1 mouse cellular context compared by ENCODE assay signal in the genomic region with DNA sequence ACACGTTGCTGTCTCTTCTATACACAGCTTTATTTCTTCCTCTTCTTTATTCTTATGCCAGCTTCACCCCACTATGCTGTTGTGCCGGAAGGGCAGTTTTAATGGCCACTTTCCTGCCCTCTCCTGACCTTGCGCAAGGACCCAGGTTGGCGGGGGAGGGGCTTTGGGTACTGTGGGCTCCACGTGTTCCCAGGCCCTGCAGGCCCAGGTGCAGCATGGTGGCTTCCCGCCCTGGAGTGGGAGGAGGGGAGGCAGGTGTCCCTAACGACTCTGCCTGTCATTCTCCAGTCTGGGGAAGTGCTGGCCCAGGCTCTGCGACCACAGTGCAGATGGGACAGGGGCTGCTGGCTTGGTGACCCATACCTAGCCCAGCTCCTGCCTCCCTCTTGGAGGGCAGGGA.
TF ChIP-seq lines count a peak whose summit lies in the region.

No protein-coding gene starts in this region.

TF ChIP-seq in ES-E14, 5 proteins besides CTCF, POLR2A, EP300 and RAD21:
- no peak for TF ChIP-seq HCFC1 (IDR thresholded peaks at IDR 0.05; ENCODE audit: borderline replicate concordance, insufficient read depth, low read length)
- TF ChIP-seq ZNF384 (IDR thresholded peaks at IDR 0.05; ENCODE audit: low read depth, low read length), result no peak
- TF ChIP-seq CHD2 (IDR thresholded peaks at IDR 0.05; ENCODE audit: low read depth, low read length), result no peak
- no peak for TF ChIP-seq ZC3H11A (IDR thresholded peaks at IDR 0.05; ENCODE audit: borderline replicate concordance, low read depth, low read length)
- no peak for TF ChIP-seq MAFK (IDR thresholded peaks at IDR 0.05; ENCODE audit: insufficient read depth, low read depth, low read length)
